In the genomic region with DNA sequence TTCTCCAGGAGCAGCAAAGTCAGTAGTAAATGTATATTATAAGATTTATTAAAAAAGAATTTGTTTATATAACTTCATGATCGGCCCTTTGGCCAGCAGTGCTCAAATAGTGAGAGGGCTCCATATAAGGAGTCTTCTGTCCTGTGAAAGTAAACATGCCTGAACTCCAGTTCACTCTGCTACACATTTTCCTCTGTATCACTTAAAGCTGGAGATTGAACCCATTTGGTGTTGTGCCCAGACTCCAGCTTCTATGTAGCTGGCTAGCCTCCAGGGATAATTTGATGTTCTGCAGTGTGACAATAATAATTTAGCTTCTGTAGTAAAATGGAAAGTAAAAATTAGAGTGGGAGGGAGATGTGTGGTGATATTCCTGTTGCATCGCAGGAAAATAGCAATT, we compare ENCODE assay signal across 12 mouse cellular contexts.
DNase-seq lines count a peak whose midpoint lies in the region; ATAC-seq and TF ChIP-seq lines count a peak whose summit lies in the region.
"Had no signal": no experiment of that assay in that cellular context is flagged by ENCODE, and none has a peak within 500 bp of the region (broad histone marks: within the 10 kb centered on the region; RNA-seq: fewer than 3 reads in every experiment).

No protein-coding gene starts in this region.

- H3K36me3 ChIP-seq in intestine, embryonic 14.5 days (ENCODE audit: control insufficient read depth, insufficient read depth, low read length) = no peaks in the 10 kb centered on the region
- H3K36me3 ChIP-seq in intestine, postnatal 0 days (ENCODE audit: control insufficient read depth, insufficient read depth) = no peaks in the 10 kb centered on the region
- H3K36me3 ChIP-seq in hindbrain, embryonic 16.5 days (ENCODE audit: control insufficient read depth, insufficient read depth, low read length) = no peaks in the 10 kb centered on the region

- no peak overlapping the region for H3K4me2 ChIP-seq in intestine, embryonic 14.5 days (ENCODE audit: low read length)
- H3K4me2 ChIP-seq in intestine, postnatal 0 days (replicated peaks; ENCODE audit: low read depth) = no peak overlapping the region
- no peak overlapping the region for H3K4me2 ChIP-seq in hindbrain, embryonic 16.5 days (ENCODE audit: low read length)

- H3K27ac ChIP-seq in intestine, embryonic 14.5 days (ENCODE audit: low read depth) = peak overlapping the region; percentile 78
- no peak overlapping the region for H3K27ac ChIP-seq in intestine, postnatal 0 days (ENCODE audit: low read depth, low read length)
- H3K27ac ChIP-seq in hindbrain, embryonic 16.5 days (ENCODE audit: low read depth, low read length) = no peak overlapping the region
- H3K27ac ChIP-seq: liver, embryonic 14.5 days had no signal

- H3K4me3 ChIP-seq in intestine, embryonic 14.5 days (ENCODE audit: low read depth, low read length) = no peak overlapping the region
- H3K4me3 ChIP-seq in intestine, postnatal 0 days (ENCODE audit: low read depth, low read length) = no peak overlapping the region
- no peak overlapping the region for H3K4me3 ChIP-seq in hindbrain, embryonic 16.5 days (ENCODE audit: low read length)
- H3K4me3 ChIP-seq: myocyte had no signal

- peaks cover 2% of the 10 kb centered on the region; the same call in 1 of the 2 replicates for H3K4me1 ChIP-seq in intestine, embryonic 14.5 days (replicated peaks; ENCODE audit: control insufficient read depth, insufficient read depth, low read length)
- no peaks in the 10 kb centered on the region for H3K4me1 ChIP-seq in intestine, postnatal 0 days (replicated peaks; ENCODE audit: control insufficient read depth, insufficient read depth, low read length)
- no peaks in the 10 kb centered on the region for H3K4me1 ChIP-seq in hindbrain, embryonic 16.5 days (ENCODE audit: control insufficient read depth, insufficient read depth, low read depth, low read length)

- WGBS in intestine, embryonic 14.5 days = 25% methylated on average over 2 of the region's 2 CpGs
- 40% methylated on average over 2 of the region's 2 CpGs for WGBS in intestine, postnatal 0 days
- 80% methylated on average over 2 of the region's 2 CpGs for WGBS in hindbrain, embryonic 16.5 days

- intact Hi-C loops in left cerebral cortex, postnatal 14 days (cut with DNase I) = no loop called here
- intact Hi-C loops in left cerebral cortex, postnatal 4 days (cut with DNase I) = no loop called here

- ATAC-seq in intestine, embryonic 14.5 days (replicated peaks; ENCODE audit: low FRiP score, low TSS enrichment, low read depth) = peak; percentile 96
- ATAC-seq in intestine, postnatal 0 days = no peak
- ATAC-seq in hindbrain, embryonic 16.5 days = no peak

- H3K9me3 ChIP-seq in intestine, embryonic 14.5 days (ENCODE audit: control insufficient read depth, low read length) = 0 out of 2 replicates have a peak, but pooled peaks cover 3% of the 10 kb centered on the region
- no peaks in the 10 kb centered on the region for H3K9me3 ChIP-seq in intestine, postnatal 0 days (ENCODE audit: control insufficient read depth)
- H3K9me3 ChIP-seq in hindbrain, embryonic 16.5 days (ENCODE audit: control insufficient read depth, low read length) = no peaks in the 10 kb centered on the region; the same call in 1 of the 2 replicates

- peak; percentile 58 for DNase-seq in intestine, embryonic 14.5 days (ENCODE audit: low spot score)
- peak; percentile 15 to 40 for DNase-seq in left cerebral cortex, postnatal 14 days (ENCODE audit: low spot score in 2 of 2)
- DNase-seq in left cerebral cortex, postnatal 4 days = no peak
- DNase-seq in brain, adult 2 months (ENCODE audit: low read depth, low spot score) = peak; percentile 65
- DNase-seq in brain, embryonic 18.5 days (ENCODE audit: low read depth, low spot score) = peak; percentile 14
- DNase-seq: cerebellum, adult 9-11 months; spleen, adult 18-20 months; thymus, adult 2 months had no signal

- H3K9ac ChIP-seq in intestine, embryonic 14.5 days (ENCODE audit: low read length) = no peak overlapping the region
- H3K9ac ChIP-seq in intestine, postnatal 0 days (ENCODE audit: low read depth, low read length) = no peak overlapping the region
- no peak overlapping the region for H3K9ac ChIP-seq in hindbrain, embryonic 16.5 days (ENCODE audit: low read depth, low read length)
- H3K9ac ChIP-seq: liver, embryonic 14.5 days had no signal

- no peaks in the 10 kb centered on the region for H3K27me3 ChIP-seq in intestine, embryonic 14.5 days (replicated peaks; ENCODE audit: control insufficient read depth, insufficient read depth, low read length)
- no peaks in the 10 kb centered on the region for H3K27me3 ChIP-seq in intestine, postnatal 0 days (replicated peaks; ENCODE audit: control insufficient read depth, insufficient read depth, low read length)
- H3K27me3 ChIP-seq in hindbrain, embryonic 16.5 days (replicated peaks; ENCODE audit: control insufficient read depth, insufficient read depth, low read length) = no peaks in the 10 kb centered on the region

- TF ChIP-seq CTCF in intestine, postnatal 0 days (IDR thresholded peaks at IDR 0.05; ENCODE audit: low read depth) = no peak
